Mouse (Mus musculus): ENCODE results near the gene Rilpl1. TPM values are rescaled to one million over a fixed set of nuclear protein-coding genes. Genes with fewer than 3 reads are reported as not detected.

Gene Rilpl1
- polyA plus RNA-seq, 1 experiment = 11.7 TPM

GRCm38 (mm10) chr5:124528791-124529190 lies 2.4 kb downstream of the Rilpl1 start:
- DNase-seq (ENCODE audit: low read depth) = no peak

GRCm38 (mm10) chr5:124528351-124528750 lies 2.8 kb downstream of the Rilpl1 start:
- DNase-seq (ENCODE audit: low read depth) = no peak
- TF ChIP-seq CTCF (IDR thresholded peaks at IDR 0.05; ENCODE audit: borderline replicate concordance, extremely low read depth, insufficient read depth, insufficient read length) (no peak), POLR2A (IDR thresholded peaks at IDR 0.05; ENCODE audit: borderline replicate concordance, extremely low read depth, insufficient read depth, insufficient read length, poor library complexity, severe bottlenecking) (no peak)

More at GRCm38 (mm10) chr5:124528791-124529190, 2.4 kb downstream of the Rilpl1 start:
- TF ChIP-seq POLR2A (IDR thresholded peaks at IDR 0.05; ENCODE audit: borderline replicate concordance, extremely low read depth, insufficient read depth, insufficient read length, poor library complexity, severe bottlenecking) (no peak), CTCF (IDR thresholded peaks at IDR 0.05; ENCODE audit: borderline replicate concordance, extremely low read depth, insufficient read depth, insufficient read length) (no peak)

- DNase-seq (ENCODE audit: low read depth) = no peak
- TF ChIP-seq CTCF (IDR thresholded peaks at IDR 0.05; ENCODE audit: borderline replicate concordance, extremely low read depth, insufficient read depth, insufficient read length) (no peak), POLR2A (IDR thresholded peaks at IDR 0.05; ENCODE audit: borderline replicate concordance, extremely low read depth, insufficient read depth, insufficient read length, poor library complexity, severe bottlenecking) (no peak)
Measured at GRCm38 (mm10) chr5:124524943-124525342, 6.2 kb downstream of the Rilpl1 start.

- no peak for DNase-seq (ENCODE audit: low read depth)
- TF ChIP-seq CTCF (IDR thresholded peaks at IDR 0.05; ENCODE audit: borderline replicate concordance, extremely low read depth, insufficient read depth, insufficient read length) (peak; percentile 19; the same call in 1 of the 2 replicates), POLR2A (IDR thresholded peaks at IDR 0.05; ENCODE audit: borderline replicate concordance, extremely low read depth, insufficient read depth, insufficient read length, poor library complexity, severe bottlenecking) (no peak)
Measured at GRCm38 (mm10) chr5:124523032-124523431, 8.2 kb downstream of the Rilpl1 start.

- no peak for TF ChIP-seq POLR2A (IDR thresholded peaks at IDR 0.05; ENCODE audit: borderline replicate concordance, extremely low read depth, insufficient read depth, insufficient read length, poor library complexity, severe bottlenecking)
- TF ChIP-seq CTCF (IDR thresholded peaks at IDR 0.05; ENCODE audit: borderline replicate concordance, extremely low read depth, insufficient read depth, insufficient read length) = no peak
- DNase-seq (ENCODE audit: low read depth) = no peak
Measured at GRCm38 (mm10) chr5:124521588-124521987, 9.6 kb downstream of the Rilpl1 start.

- TF ChIP-seq POLR2A (IDR thresholded peaks at IDR 0.05; ENCODE audit: borderline replicate concordance, extremely low read depth, insufficient read depth, insufficient read length, poor library complexity, severe bottlenecking) = no peak
- TF ChIP-seq CTCF (IDR thresholded peaks at IDR 0.05; ENCODE audit: borderline replicate concordance, extremely low read depth, insufficient read depth, insufficient read length) = no peak
- DNase-seq (ENCODE audit: low read depth) = no peak
Measured at GRCm38 (mm10) chr5:124518648-124519047, 12.5 kb downstream of the Rilpl1 start.

- no peak for DNase-seq (ENCODE audit: low read depth)
- no peak for TF ChIP-seq POLR2A (IDR thresholded peaks at IDR 0.05; ENCODE audit: borderline replicate concordance, extremely low read depth, insufficient read depth, insufficient read length, poor library complexity, severe bottlenecking)
- no peak for TF ChIP-seq CTCF (IDR thresholded peaks at IDR 0.05; ENCODE audit: borderline replicate concordance, extremely low read depth, insufficient read depth, insufficient read length)
Measured at GRCm38 (mm10) chr5:124515789-124516188, 15.4 kb downstream of the Rilpl1 start.

- DNase-seq (ENCODE audit: low read depth) = no peak
- TF ChIP-seq POLR2A (IDR thresholded peaks at IDR 0.05; ENCODE audit: borderline replicate concordance, extremely low read depth, insufficient read depth, insufficient read length, poor library complexity, severe bottlenecking) (no peak), CTCF (IDR thresholded peaks at IDR 0.05; ENCODE audit: borderline replicate concordance, extremely low read depth, insufficient read depth, insufficient read length) (no peak)
Measured at GRCm38 (mm10) chr5:124510536-124511050, 20.6 kb downstream of the Rilpl1 start.

GRCm38 (mm10) chr5:124509742-124510237 lies 21.4 kb downstream of the Rilpl1 start:
- DNase-seq (ENCODE audit: low read depth) = no peak

GRCm38 (mm10) chr5:124509200-124509599 lies 22.0 kb downstream of the Rilpl1 start:
- DNase-seq (ENCODE audit: low read depth) = no peak
- no peak for TF ChIP-seq CTCF (IDR thresholded peaks at IDR 0.05; ENCODE audit: borderline replicate concordance, extremely low read depth, insufficient read depth, insufficient read length)
- TF ChIP-seq POLR2A (IDR thresholded peaks at IDR 0.05; ENCODE audit: borderline replicate concordance, extremely low read depth, insufficient read depth, insufficient read length, poor library complexity, severe bottlenecking) = no peak

More at GRCm38 (mm10) chr5:124509742-124510237, 21.4 kb downstream of the Rilpl1 start:
- TF ChIP-seq CTCF (IDR thresholded peaks at IDR 0.05; ENCODE audit: borderline replicate concordance, extremely low read depth, insufficient read depth, insufficient read length) (no peak), POLR2A (IDR thresholded peaks at IDR 0.05; ENCODE audit: borderline replicate concordance, extremely low read depth, insufficient read depth, insufficient read length, poor library complexity, severe bottlenecking) (no peak)

- no peak for DNase-seq (ENCODE audit: low read depth)
- TF ChIP-seq POLR2A (IDR thresholded peaks at IDR 0.05; ENCODE audit: borderline replicate concordance, extremely low read depth, insufficient read depth, insufficient read length, poor library complexity, severe bottlenecking) (no peak), CTCF (IDR thresholded peaks at IDR 0.05; ENCODE audit: borderline replicate concordance, extremely low read depth, insufficient read depth, insufficient read length) (no peak)
Measured at GRCm38 (mm10) chr5:124506731-124507359, 24.3 kb downstream of the Rilpl1 start.

- DNase-seq (ENCODE audit: low read depth) = no peak
- TF ChIP-seq CTCF (IDR thresholded peaks at IDR 0.05; ENCODE audit: borderline replicate concordance, extremely low read depth, insufficient read depth, insufficient read length) = no peak
- no peak for TF ChIP-seq POLR2A (IDR thresholded peaks at IDR 0.05; ENCODE audit: borderline replicate concordance, extremely low read depth, insufficient read depth, insufficient read length, poor library complexity, severe bottlenecking)
Measured at GRCm38 (mm10) chr5:124505235-124505634, 26.0 kb downstream of the Rilpl1 start.
